Mouse (Mus musculus): Measurements from ENCODE around the gene Card9. TPM values are rescaled to one million over a fixed set of nuclear protein-coding genes. Genes with fewer than 3 reads are reported as not detected.

The Card9 gene
- polyA plus RNA-seq, 1 experiment from 2014 or later = 0.26 TPM

- Histone ChIP-seq H3K9ac (ENCODE audit: low read depth, low read length) (no peak overlapping the region), H3K36me3 (ENCODE audit: control insufficient read depth, insufficient read depth) (peaks cover 9% of the 10 kb centered on the region; the same call in 1 of the 2 replicates), H3K4me3 (ENCODE audit: low read depth, low read length) (no peak overlapping the region), H3K4me1 (replicated peaks; ENCODE audit: control insufficient read depth, insufficient read depth, low read length) (0 out of 2 replicates have a peak, but pooled peaks cover 2% of the 10 kb centered on the region), H3K27ac (ENCODE audit: low read depth, low read length) (no peak overlapping the region), H3K27me3 (replicated peaks; ENCODE audit: control insufficient read depth, insufficient read depth, low read length) (no peaks in the 10 kb centered on the region), H3K9me3 (ENCODE audit: control insufficient read depth) (no peaks in the 10 kb centered on the region), H3K4me2 (replicated peaks; ENCODE audit: low read depth) (no peak overlapping the region)
- no peak for TF ChIP-seq CTCF (IDR thresholded peaks at IDR 0.05; ENCODE audit: low read depth)
- WGBS = 92% methylated on average over 9 of the region's 9 CpGs
- ATAC-seq = no peak
Measured at GRCm38 (mm10) chr2:26319109-26319508, 41.6 kb downstream of the Card9 start.

- no peak overlapping the region for H3K4me2 ChIP-seq (replicated peaks; ENCODE audit: low read depth)
- no peak overlapping the region for H3K9ac ChIP-seq (ENCODE audit: low read depth, low read length)
- 82% methylated on average over 3 of the region's 3 CpGs for WGBS
Measured at GRCm38 (mm10) chr2:26317991-26318672, 42.6 kb downstream of the Card9 start.

GRCm38 (mm10) chr2:26317371-26317770 lies 43.3 kb downstream of the Card9 start:
- Histone ChIP-seq H3K4me3 (ENCODE audit: low read depth, low read length) (no peak overlapping the region), H3K4me1 (replicated peaks; ENCODE audit: control insufficient read depth, insufficient read depth, low read length) (0 out of 2 replicates have a peak, but pooled peaks cover 2% of the 10 kb centered on the region), H3K9me3 (ENCODE audit: control insufficient read depth) (no peaks in the 10 kb centered on the region), H3K4me2 (replicated peaks; ENCODE audit: low read depth) (peak overlapping the region; percentile 85; the same call in 1 of the 2 replicates), H3K27ac (ENCODE audit: low read depth, low read length) (no peak overlapping the region), H3K9ac (ENCODE audit: low read depth, low read length) (no peak overlapping the region), H3K36me3 (ENCODE audit: control insufficient read depth, insufficient read depth) (no peaks in the 10 kb centered on the region), H3K27me3 (replicated peaks; ENCODE audit: control insufficient read depth, insufficient read depth, low read length) (no peaks in the 10 kb centered on the region)
- 69% methylated on average over 3 of the region's 3 CpGs for WGBS
- no peak for ATAC-seq
- TF ChIP-seq CTCF (IDR thresholded peaks at IDR 0.05; ENCODE audit: low read depth) = no peak

More at GRCm38 (mm10) chr2:26317991-26318672, 42.6 kb downstream of the Card9 start:
- Histone ChIP-seq H3K9me3 (ENCODE audit: control insufficient read depth) (no peaks in the 10 kb centered on the region), H3K4me3 (ENCODE audit: low read depth, low read length) (no peak overlapping the region), H3K36me3 (ENCODE audit: control insufficient read depth, insufficient read depth) (0 out of 2 replicates have a peak, but pooled peaks cover 1% of the 10 kb centered on the region), H3K27me3 (replicated peaks; ENCODE audit: control insufficient read depth, insufficient read depth, low read length) (no peaks in the 10 kb centered on the region), H3K4me1 (replicated peaks; ENCODE audit: control insufficient read depth, insufficient read depth, low read length) (0 out of 2 replicates have a peak, but pooled peaks cover 2% of the 10 kb centered on the region), H3K27ac (ENCODE audit: low read depth, low read length) (no peak overlapping the region)
- ATAC-seq = no peak
- no peak for TF ChIP-seq CTCF (IDR thresholded peaks at IDR 0.05; ENCODE audit: low read depth)

- 60% methylated on average over 9 of the region's 9 CpGs for WGBS
- TF ChIP-seq CTCF (IDR thresholded peaks at IDR 0.05; ENCODE audit: low read depth) = no peak
- no peak overlapping the region for H3K9ac ChIP-seq (ENCODE audit: low read depth, low read length)
- peak overlapping the region; percentile 85 for H3K4me2 ChIP-seq (replicated peaks; ENCODE audit: low read depth)
- no peaks in the 10 kb centered on the region for H3K9me3 ChIP-seq (ENCODE audit: control insufficient read depth)
- no peak for ATAC-seq
- peak overlapping the region; percentile 72 for H3K4me3 ChIP-seq (ENCODE audit: low read depth, low read length)
- no peaks in the 10 kb centered on the region for H3K36me3 ChIP-seq (ENCODE audit: control insufficient read depth, insufficient read depth)
- no peaks in the 10 kb centered on the region for H3K27me3 ChIP-seq (replicated peaks; ENCODE audit: control insufficient read depth, insufficient read depth, low read length)
- H3K27ac ChIP-seq (ENCODE audit: low read depth, low read length) = no peak overlapping the region; the same call in 1 of the 2 replicates
- 0 out of 2 replicates have a peak, but pooled peaks cover 2% of the 10 kb centered on the region for H3K4me1 ChIP-seq (replicated peaks; ENCODE audit: control insufficient read depth, insufficient read depth, low read length)
Measured at GRCm38 (mm10) chr2:26316576-26317246, 44.0 kb downstream of the Card9 start.

GRCm38 (mm10) chr2:26315925-26316311 lies 44.8 kb downstream of the Card9 start:
- 0% methylated on average over 11 of the region's 11 CpGs for WGBS
- no peaks in the 10 kb centered on the region for H3K36me3 ChIP-seq (ENCODE audit: control insufficient read depth, insufficient read depth)
- peak overlapping the region; percentile 71; the same call in 1 of the 2 replicates for H3K27ac ChIP-seq (ENCODE audit: low read depth, low read length)
- 0 out of 2 replicates have a peak, but pooled peaks cover 2% of the 10 kb centered on the region for H3K4me1 ChIP-seq (replicated peaks; ENCODE audit: control insufficient read depth, insufficient read depth, low read length)
- peak; percentile 44 for ATAC-seq
- H3K27me3 ChIP-seq (replicated peaks; ENCODE audit: control insufficient read depth, insufficient read depth, low read length) = no peaks in the 10 kb centered on the region
- H3K4me2 ChIP-seq (replicated peaks; ENCODE audit: low read depth) = peak overlapping the region; percentile 85
- peak overlapping the region; percentile 66 for H3K9ac ChIP-seq (ENCODE audit: low read depth, low read length)
- H3K4me3 ChIP-seq (ENCODE audit: low read depth, low read length) = peak overlapping the region; percentile 72
- TF ChIP-seq CTCF (IDR thresholded peaks at IDR 0.05; ENCODE audit: low read depth) = no peak
- no peaks in the 10 kb centered on the region for H3K9me3 ChIP-seq (ENCODE audit: control insufficient read depth)

Measured in intestine, postnatal 0 days (tissue).